Mouse (Mus musculus): ENCODE measurements around the gene Stag1.

DNA sequence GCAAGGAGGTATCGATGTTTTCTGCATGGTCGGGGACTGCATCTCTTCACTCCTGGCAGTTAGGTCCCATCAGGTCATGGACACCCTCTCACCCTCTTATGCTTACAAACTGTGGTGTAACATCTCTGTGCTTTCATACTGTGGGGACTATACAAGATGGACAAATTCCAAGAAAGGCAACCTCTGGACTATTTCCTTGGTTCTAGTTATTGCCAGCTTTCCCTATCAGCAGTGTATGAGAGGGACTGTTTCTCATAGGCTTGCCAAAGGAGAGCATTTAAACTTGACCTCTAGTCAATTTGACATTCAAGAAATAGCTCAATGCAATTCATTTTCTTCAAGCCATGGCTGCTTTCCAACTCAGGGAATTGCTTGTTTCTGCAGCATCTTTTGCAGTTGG, 393.7 kb downstream of the Stag1 start:
- TF ChIP-seq CTCF (IDR thresholded peaks at IDR 0.05; ENCODE audit: low read depth, low read length) = no peak
- TF ChIP-seq POLR2A (IDR thresholded peaks at IDR 0.05; ENCODE audit: insufficient read depth, low read length) = no peak
- TF ChIP-seq EP300 (IDR thresholded peaks at IDR 0.05; ENCODE audit: insufficient read depth, low read depth, low read length) = no peak
